Mouse (Mus musculus) forebrain, embryonic 12.5 days (tissue): ENCODE results near the gene Ctnnd2. TPM values are rescaled to one million over a fixed set of nuclear protein-coding genes. Genes with fewer than 3 reads are reported as not detected.

Source experiments
- ATAC-seq: fragments of 200-750 bp; cut with Nextera tagmentation; 2 replicates; pipeline ENCODE4 v1.8.0; 2017; ENCODE audit warnings: moderate TSS enrichment; ENCODE audit not compliant: low FRiP score
- H3K27ac ChIP-seq: fragments of 300-500 bp; sonication (generic); 2 replicates; pipeline ENCODE4 v1.5.1; 2016; ENCODE audit warnings: mild to moderate bottlenecking
- H3K27me3 ChIP-seq: fragments of 300-500 bp; sonication (generic); 2 replicates; pipeline ENCODE4 v1.6.1; 2016; ENCODE audit warnings: mild to moderate bottlenecking
- H3K36me3 ChIP-seq: fragments of 300-500 bp; sonication (generic); replicated peaks from 2 replicates; pipeline ENCODE4 v1.6.1; 2016; ENCODE audit warnings: mild to moderate bottlenecking
- H3K4me1 ChIP-seq: fragments of 300-500 bp; sonication (generic); 2 replicates; pipeline ENCODE4 v1.6.1; 2016
- H3K4me2 ChIP-seq: fragments of 300-500 bp; sonication (generic); 2 replicates; pipeline ENCODE4 v1.6.1; 2016; ENCODE audit warnings: mild to moderate bottlenecking, moderate library complexity
- H3K4me3 ChIP-seq: fragments of 300-500 bp; sonication (generic); replicated peaks from 2 replicates; pipeline ENCODE4 v1.5.1; 2016; ENCODE audit warnings: mild to moderate bottlenecking
- H3K9ac ChIP-seq: fragments of 300-500 bp; sonication (generic); 2 replicates; pipeline ENCODE4 v1.6.1; 2016; ENCODE audit warnings: mild to moderate bottlenecking
- H3K9me3 ChIP-seq: fragments of 300-500 bp; sonication (generic); 2 replicates; pipeline ENCODE4 v1.6.1; 2016
- WGBS: fragments of 180-500 bp; shearing (Covaris S2); methylation state at CpG from one replicate; pipeline ENCODE4 v1.1.7; 2016; 5-methylcytosine and 5-hydroxymethylcytosine counted together
- polyA plus RNA-seq: library from polyadenylated mRNA; unstranded; fragments of >200 nt; fragmentation: Nextera tagmentation; extraction: Ambion mirVana; gene quantifications from 2 replicates; pipeline ENCODE4 v1.2.1, GENCODE M21; 2016

Gene Ctnnd2
- polyA plus RNA-seq, 1 experiment from 2014 or later: 60.2 TPM

DNA sequence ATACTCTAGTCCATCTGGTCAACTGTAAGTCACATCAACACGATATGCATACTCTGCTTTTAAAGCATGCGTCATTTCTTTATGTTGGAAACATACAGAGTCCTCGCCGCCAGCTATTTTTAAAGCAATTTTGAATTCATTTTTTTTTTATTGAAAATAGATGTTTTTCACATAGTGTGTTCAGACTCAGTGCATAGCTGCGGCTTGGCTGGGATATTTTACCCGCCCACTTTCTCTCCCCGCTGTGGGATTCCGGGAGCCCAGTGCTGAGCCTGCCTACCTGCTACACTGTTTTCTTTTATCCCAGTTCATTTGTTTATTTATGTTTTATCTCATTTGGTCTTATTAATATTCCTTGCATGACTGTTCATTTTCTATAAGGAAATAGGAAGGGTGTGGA is 724.9 kb downstream of the Ctnnd2 start:
- Histone ChIP-seq H3K9me3 (no peaks in the 10 kb centered on the region), H3K27ac (no peak overlapping the region), H3K4me2 (no peak overlapping the region), H3K36me3 (peaks cover 7% of the 10 kb centered on the region; the same call in 1 of the 2 replicates), H3K4me1 (no peaks in the 10 kb centered on the region), H3K9ac (no peak overlapping the region), H3K27me3 (no peaks in the 10 kb centered on the region), H3K4me3 (no peak overlapping the region)
- 93% methylated on average over 8 of the region's 8 CpGs for WGBS
- ATAC-seq: no peak

DNA sequence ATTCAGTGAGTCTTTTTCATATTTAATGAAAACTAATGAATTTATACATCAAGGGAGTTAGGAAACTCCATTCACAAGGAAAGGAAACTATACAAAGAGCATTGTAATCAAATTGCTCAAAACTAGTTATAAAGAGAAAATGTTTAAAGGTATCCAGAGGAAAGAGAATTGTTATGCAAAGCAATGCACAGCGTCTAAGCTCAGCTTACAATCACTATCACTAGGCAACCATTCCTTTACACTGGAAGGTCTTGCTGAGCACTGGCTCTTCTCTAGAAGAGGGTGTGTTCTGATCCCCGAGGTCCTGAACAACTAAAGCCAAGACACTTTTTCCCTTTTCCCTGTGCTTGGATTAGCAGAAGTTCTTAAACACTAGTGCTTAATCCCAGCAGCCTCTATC is 735.6 kb downstream of the Ctnnd2 start:
- no peak overlapping the region for H3K9ac ChIP-seq
- H3K36me3 ChIP-seq: no peaks in the 10 kb centered on the region
- H3K9me3 ChIP-seq: no peaks in the 10 kb centered on the region
- no peak overlapping the region for H3K27ac ChIP-seq
- H3K4me2 ChIP-seq: no peak overlapping the region
- no peak for ATAC-seq
- WGBS: 5% methylated on average over 2 of the region's 2 CpGs
- H3K27me3 ChIP-seq: no peaks in the 10 kb centered on the region
- H3K4me3 ChIP-seq: no peak overlapping the region
- H3K4me1 ChIP-seq: no peaks in the 10 kb centered on the region

DNA sequence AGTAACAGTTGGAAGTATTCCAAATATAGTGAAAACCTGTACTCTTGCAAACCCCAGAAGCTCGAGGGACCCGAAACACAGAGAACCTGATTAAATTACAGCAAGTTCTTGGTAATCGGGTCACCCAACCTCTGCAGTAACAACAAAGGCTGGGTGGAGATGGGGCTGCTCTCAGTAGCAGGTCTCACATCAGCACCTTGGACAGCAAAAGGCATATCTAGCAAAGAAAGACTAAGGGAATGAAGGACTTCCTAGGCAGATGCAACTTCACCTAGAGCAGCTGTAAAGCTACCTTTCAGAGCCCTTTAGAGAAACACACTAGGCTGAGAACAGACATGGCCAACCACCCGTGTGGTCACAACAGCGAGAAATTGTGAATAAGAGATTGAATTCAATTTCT is 741.0 kb downstream of the Ctnnd2 start:
- WGBS: 80% methylated on average over 5 of the region's 5 CpGs
- no peak for ATAC-seq
- H3K4me3 ChIP-seq: no peak overlapping the region
- H3K27ac ChIP-seq: no peak overlapping the region
- no peak overlapping the region for H3K4me2 ChIP-seq
- no peaks in the 10 kb centered on the region for H3K4me1 ChIP-seq
- no peaks in the 10 kb centered on the region for H3K9me3 ChIP-seq
- H3K9ac ChIP-seq: no peak overlapping the region
- no peaks in the 10 kb centered on the region for H3K36me3 ChIP-seq
- no peaks in the 10 kb centered on the region for H3K27me3 ChIP-seq

DNA sequence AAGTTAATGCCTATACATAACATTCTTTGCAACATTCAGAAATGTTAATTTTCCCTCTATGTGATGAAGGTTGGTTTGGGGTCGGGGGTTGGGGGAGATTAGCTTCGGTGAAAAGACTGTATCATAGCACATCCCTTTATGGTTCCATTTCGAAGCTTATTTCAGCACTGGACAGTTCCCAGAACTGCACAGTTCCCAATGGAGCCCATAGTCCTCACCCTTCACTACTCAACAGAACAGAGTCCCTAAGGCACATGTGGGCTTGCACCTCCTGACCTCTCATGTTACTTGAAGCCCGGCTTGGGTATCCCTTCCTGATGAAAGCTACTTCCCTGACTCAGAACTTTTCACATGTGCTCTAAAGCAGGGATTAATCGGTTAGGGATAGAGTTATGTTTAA is 753.4 kb downstream of the Ctnnd2 start:
- Histone ChIP-seq H3K4me2 (no peak overlapping the region), H3K4me3 (no peak overlapping the region), H3K27ac (no peak overlapping the region), H3K36me3 (no peaks in the 10 kb centered on the region), H3K9me3 (no peaks in the 10 kb centered on the region), H3K4me1 (no peaks in the 10 kb centered on the region), H3K9ac (no peak overlapping the region), H3K27me3 (no peaks in the 10 kb centered on the region)
- 88% methylated on average over 5 of the region's 5 CpGs for WGBS
- no peak for ATAC-seq

DNA sequence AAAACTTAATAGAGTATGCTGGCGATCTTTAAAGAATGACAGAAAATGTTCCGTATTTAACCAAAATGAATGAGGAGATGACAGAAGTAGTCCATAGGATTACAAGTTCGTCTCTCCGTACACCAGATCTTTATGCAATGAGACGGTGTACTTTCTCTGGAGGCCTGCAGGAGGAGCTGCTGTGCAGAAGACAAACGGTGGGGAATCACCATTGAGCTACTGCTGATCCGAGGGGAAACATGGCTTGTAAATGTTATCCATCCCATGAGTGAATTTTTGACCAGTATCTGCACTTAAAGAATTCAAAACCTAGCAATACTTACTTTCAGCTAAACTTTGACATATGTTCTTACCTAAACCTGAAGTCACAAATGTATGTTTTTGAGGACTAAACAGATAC is 755.2 kb downstream of the Ctnnd2 start:
- no peak overlapping the region for H3K4me2 ChIP-seq
- H3K9me3 ChIP-seq: no peaks in the 10 kb centered on the region
- 52% methylated on average over 7 of the region's 7 CpGs for WGBS
- no peaks in the 10 kb centered on the region for H3K36me3 ChIP-seq
- no peak overlapping the region for H3K27ac ChIP-seq
- no peaks in the 10 kb centered on the region for H3K4me1 ChIP-seq
- no peaks in the 10 kb centered on the region for H3K27me3 ChIP-seq
- no peak for ATAC-seq
- no peak overlapping the region for H3K4me3 ChIP-seq
- no peak overlapping the region for H3K9ac ChIP-seq

DNA sequence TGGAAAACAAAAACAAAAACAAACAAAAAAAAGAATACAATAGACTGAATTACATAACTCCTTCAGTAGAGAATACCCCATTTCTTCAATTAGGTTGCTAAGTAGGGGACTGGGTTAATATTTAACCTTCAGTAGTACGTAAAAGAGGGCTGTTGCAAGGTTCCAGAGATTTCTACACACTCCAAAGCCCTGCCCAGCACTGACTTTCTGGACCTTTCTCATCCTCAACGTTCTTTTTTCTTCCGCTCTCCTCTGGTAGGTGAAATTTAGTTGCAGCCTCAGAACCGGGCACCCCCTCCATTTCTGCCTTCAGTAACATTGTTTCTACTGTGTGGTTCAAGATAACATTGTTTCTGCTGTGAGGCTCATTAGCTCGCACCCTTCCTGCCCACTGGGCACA is 759.5 kb downstream of the Ctnnd2 start:
- H3K4me3 ChIP-seq: no peak overlapping the region
- no peak overlapping the region for H3K27ac ChIP-seq
- no peaks in the 10 kb centered on the region for H3K27me3 ChIP-seq
- no peak overlapping the region for H3K4me2 ChIP-seq
- ATAC-seq: no peak
- no peaks in the 10 kb centered on the region for H3K36me3 ChIP-seq
- no peak overlapping the region for H3K9ac ChIP-seq
- no peaks in the 10 kb centered on the region for H3K9me3 ChIP-seq
- 89% methylated on average over 5 of the region's 5 CpGs for whole genome bisulfite sequencing
- H3K4me1 ChIP-seq: no peaks in the 10 kb centered on the region

DNA sequence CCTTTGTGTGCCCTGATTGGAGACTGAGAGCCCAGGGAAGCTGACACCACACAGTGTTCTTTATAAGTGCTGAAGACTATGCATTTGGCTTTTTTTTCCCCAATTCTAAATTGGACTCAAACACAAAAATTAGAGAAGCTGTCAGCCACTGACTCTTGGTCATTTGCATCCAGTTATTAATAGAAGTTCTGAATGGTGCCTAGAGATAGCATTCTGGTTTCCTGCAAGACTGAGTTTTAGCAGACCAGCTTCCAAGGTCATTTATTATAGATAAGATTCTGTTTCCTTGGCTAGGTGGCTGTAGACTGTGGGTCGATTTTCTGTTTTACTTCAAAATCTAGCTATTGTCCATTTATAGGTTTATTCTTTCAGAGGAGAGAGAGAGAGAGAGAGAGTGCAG is 773.5 kb downstream of the Ctnnd2 start:
- Histone ChIP-seq H3K27me3 (no peaks in the 10 kb centered on the region), H3K4me1 (no peaks in the 10 kb centered on the region), H3K4me2 (no peak overlapping the region), H3K27ac (no peak overlapping the region), H3K4me3 (no peak overlapping the region), H3K9me3 (no peaks in the 10 kb centered on the region), H3K36me3 (no peaks in the 10 kb centered on the region), H3K9ac (no peak overlapping the region)
- ATAC-seq: no peak
- 81% methylated on average over 1 of the region's 1 CpGs for WGBS

DNA sequence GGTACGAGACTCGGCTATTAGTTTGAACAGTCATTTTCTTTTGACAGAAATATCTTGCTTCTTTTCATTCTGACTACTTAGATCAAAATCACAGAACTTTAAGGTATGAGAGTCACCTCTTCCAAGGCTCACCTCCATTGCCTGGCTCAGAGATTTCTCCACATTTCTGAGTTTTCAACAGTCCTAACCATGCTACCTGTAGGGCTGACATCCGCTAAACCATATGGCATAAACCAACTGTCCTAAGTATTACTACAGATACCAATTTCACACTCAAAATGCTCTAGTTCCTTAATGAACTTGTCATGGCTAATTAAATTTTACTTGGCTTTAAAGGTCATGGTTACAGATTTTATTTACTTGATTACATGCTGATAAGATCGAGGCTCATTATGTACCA is 786.1 kb downstream of the Ctnnd2 start:
- H3K36me3 ChIP-seq: no peaks in the 10 kb centered on the region
- H3K4me2 ChIP-seq: no peak overlapping the region
- no peaks in the 10 kb centered on the region for H3K27me3 ChIP-seq
- H3K4me3 ChIP-seq: no peak overlapping the region
- H3K9ac ChIP-seq: no peak overlapping the region
- WGBS: 91% methylated on average over 4 of the region's 4 CpGs
- ATAC-seq: no peak
- H3K9me3 ChIP-seq: no peaks in the 10 kb centered on the region
- H3K4me1 ChIP-seq: no peaks in the 10 kb centered on the region
- H3K27ac ChIP-seq: no peak overlapping the region

DNA sequence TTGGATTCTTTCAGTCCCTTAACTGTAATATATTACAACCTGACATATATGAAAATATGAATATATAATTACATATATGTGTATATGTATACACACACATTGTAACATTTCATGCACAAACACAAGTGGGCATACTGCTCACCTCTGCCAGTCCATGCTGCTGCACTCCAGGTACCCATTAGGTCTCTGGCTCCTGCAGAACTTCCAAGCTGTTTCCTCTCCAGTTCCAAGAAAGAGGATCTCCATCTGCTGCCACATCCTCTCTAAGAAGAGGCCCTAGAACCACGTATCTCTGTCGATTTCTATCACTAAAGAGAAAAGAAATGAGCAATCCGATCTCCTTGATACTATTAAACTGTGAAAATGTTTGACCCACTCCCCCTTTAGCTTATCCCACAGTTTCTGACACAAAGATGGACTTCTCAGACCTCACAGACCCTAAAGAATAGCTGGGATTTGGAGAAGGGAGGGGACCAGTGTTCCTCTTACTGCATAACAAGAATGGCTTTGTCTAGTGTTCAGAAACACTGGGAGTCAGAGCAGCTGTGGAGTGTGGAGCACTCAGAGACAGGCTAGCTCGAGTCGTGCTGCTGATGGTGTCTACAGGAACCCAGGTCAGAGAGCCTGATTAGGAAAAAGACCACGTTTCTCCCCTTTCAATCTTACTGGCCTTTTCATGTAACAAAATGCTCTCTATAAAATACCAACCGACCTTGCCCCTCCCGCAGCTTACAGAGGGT is 790.2 kb downstream of the Ctnnd2 start:
- Histone ChIP-seq H3K9me3 (no peaks in the 10 kb centered on the region), H3K27ac (no peak overlapping the region), H3K4me2 (no peak overlapping the region), H3K4me3 (no peak overlapping the region), H3K4me1 (no peaks in the 10 kb centered on the region), H3K9ac (no peak overlapping the region), H3K27me3 (no peaks in the 10 kb centered on the region), H3K36me3 (no peaks in the 10 kb centered on the region)
- WGBS: 62% methylated on average over 8 of the region's 8 CpGs
- no peak for ATAC-seq

DNA sequence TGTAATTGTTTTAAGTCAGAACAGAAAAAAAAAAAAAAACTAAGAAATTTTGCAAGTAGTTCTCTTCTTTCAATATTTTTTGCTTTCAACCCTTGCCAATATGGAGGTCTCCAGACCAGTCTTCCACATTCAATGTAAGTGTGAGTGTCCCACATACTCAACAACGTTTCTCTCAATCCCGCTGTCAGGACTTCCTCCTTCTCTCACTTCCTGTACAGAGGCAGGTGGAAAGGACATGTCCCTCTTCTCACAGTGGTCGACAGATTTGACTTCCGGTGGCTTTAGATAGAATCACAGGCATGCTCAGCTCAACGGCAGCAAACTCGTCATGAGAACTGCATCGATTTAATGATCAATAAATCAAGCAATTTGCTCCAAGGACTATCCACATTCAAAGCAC is 791.7 kb downstream of the Ctnnd2 start:
- Histone ChIP-seq H3K9ac (no peak overlapping the region), H3K27me3 (no peaks in the 10 kb centered on the region), H3K4me1 (no peaks in the 10 kb centered on the region), H3K9me3 (no peaks in the 10 kb centered on the region), H3K27ac (no peak overlapping the region), H3K4me3 (no peak overlapping the region), H3K4me2 (no peak overlapping the region), H3K36me3 (no peaks in the 10 kb centered on the region)
- no peak for ATAC-seq
- 95% methylated on average over 7 of the region's 7 CpGs for WGBS

DNA sequence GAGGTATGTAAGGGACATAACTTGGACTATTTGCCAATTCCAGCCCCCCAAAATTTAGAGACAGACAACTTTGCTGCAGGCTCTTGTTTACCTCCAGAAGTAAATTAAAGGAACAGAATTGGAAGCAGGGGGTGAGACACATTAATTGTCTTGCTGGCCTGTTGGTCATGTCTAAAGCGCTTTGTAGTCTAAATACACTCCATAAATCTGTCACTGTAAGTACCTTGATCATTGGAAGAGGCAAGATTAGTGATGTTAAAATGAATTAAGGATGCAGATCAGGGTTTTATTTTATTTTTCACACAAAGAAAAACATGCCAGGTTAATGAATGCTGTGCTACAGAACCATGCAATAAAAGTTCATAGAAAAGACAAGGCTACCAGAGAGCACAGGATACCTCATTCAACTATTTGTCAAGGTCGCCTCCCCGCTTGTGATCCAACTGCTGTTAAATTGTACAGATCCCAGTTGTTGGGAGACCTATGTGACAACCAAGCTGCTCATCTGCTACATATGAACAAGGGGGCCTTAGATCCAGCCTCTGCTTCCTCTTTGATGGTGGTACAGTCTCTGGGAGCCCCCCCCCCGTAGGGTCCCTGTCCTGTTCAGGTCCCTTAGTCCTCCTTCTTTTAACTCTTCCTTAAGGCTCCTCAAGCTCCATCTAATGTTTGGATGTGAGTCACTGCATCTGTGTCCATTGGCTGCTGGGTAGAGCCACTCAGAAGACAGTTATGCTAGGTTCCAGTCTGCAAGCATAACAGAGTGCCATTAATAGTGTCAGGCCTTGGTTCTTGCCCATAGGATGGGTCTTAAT is 792.7 kb downstream of the Ctnnd2 start:
- Histone ChIP-seq H3K4me2 (no peak overlapping the region), H3K27ac (no peak overlapping the region)

DNA sequence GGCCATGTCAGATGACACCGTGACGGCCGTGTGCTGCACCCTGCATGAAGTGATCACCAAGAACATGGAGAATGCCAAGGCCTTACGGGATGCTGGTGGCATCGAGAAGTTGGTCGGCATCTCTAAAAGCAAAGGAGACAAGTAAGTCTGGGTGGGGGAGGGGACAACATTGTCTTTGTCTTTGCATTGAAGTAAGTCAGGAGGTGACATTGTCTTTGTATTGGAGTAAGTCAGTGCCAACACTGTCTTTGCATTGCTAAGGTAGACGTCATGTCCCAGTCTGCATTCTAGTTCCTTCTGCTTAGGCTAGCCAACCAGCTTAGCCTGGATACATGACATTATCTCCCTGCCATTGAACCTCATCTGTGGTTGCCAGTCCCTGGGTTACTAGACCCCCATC is 794.4 kb downstream of the Ctnnd2 start:
- Histone ChIP-seq H3K27ac (no peak overlapping the region), H3K4me2 (no peak overlapping the region), H3K4me1 (no peaks in the 10 kb centered on the region), H3K4me3 (no peak overlapping the region), H3K9me3 (no peaks in the 10 kb centered on the region), H3K27me3 (no peaks in the 10 kb centered on the region), H3K9ac (no peak overlapping the region), H3K36me3 (no peaks in the 10 kb centered on the region)
- WGBS: 93% methylated on average over 7 of the region's 7 CpGs
- no peak for ATAC-seq

More for the DNA sequence above, 792.7 kb downstream of the Ctnnd2 start:
- no peaks in the 10 kb centered on the region for H3K36me3 ChIP-seq
- no peak overlapping the region for H3K4me3 ChIP-seq
- H3K4me1 ChIP-seq: no peaks in the 10 kb centered on the region
- H3K9ac ChIP-seq: no peak overlapping the region
- no peak for ATAC-seq
- WGBS: 93% methylated on average over 4 of the region's 4 CpGs
- H3K27me3 ChIP-seq: no peaks in the 10 kb centered on the region
- no peaks in the 10 kb centered on the region for H3K9me3 ChIP-seq

DNA sequence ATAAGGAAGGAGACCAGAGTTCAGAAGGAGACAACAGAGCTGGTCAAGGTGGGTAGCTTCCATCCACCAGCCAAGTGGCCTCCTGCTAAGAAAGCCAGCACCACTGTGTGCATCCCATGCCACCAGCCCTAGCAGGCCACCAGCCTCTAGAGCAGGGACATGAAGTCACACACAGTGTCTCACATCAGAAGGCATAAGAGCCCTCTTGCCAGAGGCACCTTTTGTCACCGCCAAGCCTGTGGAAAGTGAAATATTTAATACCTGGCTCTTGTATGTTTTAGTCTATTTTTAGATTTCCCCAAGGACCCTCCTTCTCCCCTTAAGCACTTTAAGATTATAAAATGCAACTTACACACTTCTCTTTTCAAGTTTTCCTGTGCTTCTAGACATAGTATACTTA is 802.0 kb downstream of the Ctnnd2 start:
- 100% methylated on average over 1 of the region's 1 CpGs for WGBS
- H3K4me2 ChIP-seq: no peak overlapping the region
- H3K4me3 ChIP-seq: no peak overlapping the region
- no peaks in the 10 kb centered on the region for H3K9me3 ChIP-seq
- no peaks in the 10 kb centered on the region for H3K27me3 ChIP-seq
- ATAC-seq: no peak
- no peak overlapping the region for H3K27ac ChIP-seq
- H3K9ac ChIP-seq: no peak overlapping the region
- H3K36me3 ChIP-seq: no peaks in the 10 kb centered on the region
- no peaks in the 10 kb centered on the region for H3K4me1 ChIP-seq
